Comparison of ENCODE assay signal across 38 mouse cellular contexts in genomic region chr11:34050063-34050462, GRCm38 (mm10). TPM values are rescaled to one million over a fixed set of nuclear protein-coding genes. Genes with fewer than 3 reads are reported as not detected.
DNase-seq lines count a peak whose midpoint lies in the region; ATAC-seq and TF ChIP-seq lines count a peak whose summit lies in the region.
"Had no signal": no experiment of that assay in that cellular context is flagged by ENCODE, and none has a peak within 500 bp of the region (broad histone marks: within the 10 kb centered on the region; RNA-seq: fewer than 3 reads in every experiment).

No protein-coding gene starts in this region.

- H3K4me1 ChIP-seq in spleen, adult 2 months (ENCODE audit: control insufficient read depth, insufficient read depth, insufficient read length): peaks cover 10% of the 10 kb centered on the region; the same call in 1 of the 2 replicates
- peaks cover 58% of the 10 kb centered on the region for H3K4me1 ChIP-seq in G1E (ENCODE audit: insufficient read depth, low read depth, low read length)
- H3K4me1 ChIP-seq in bone marrow macrophage, adult 2 months (ENCODE audit: control insufficient read depth, insufficient read depth, low read length): peaks cover 57% of the 10 kb centered on the region
- no peaks in the 10 kb centered on the region for H3K4me1 ChIP-seq in intestine, embryonic 15.5 days (replicated peaks)
- H3K4me1 ChIP-seq: embryonic facial prominence, embryonic 12.5 days; heart, embryonic 10.5 days; heart, embryonic 15.5 days; hindbrain, embryonic 12.5 days; midbrain, embryonic 10.5 days; midbrain, embryonic 15.5 days had no signal

- no peak for ATAC-seq in G1E (ENCODE audit: extremely low read depth, insufficient number of reproducible peaks, low FRiP score, poor library complexity, severe bottlenecking)
- no peak for ATAC-seq in intestine, embryonic 15.5 days
- ATAC-seq: activated CD4-positive, CD25-positive, alpha-beta regulatory T cell, adult 4 months; forebrain, embryonic 14.5 days; hindbrain, postnatal 0 days; intestine, postnatal 0 days; midbrain, embryonic 15.5 days had no signal

- DNase-seq in spleen, adult 2 months (ENCODE audit: low read depth in 1 of 2, low spot score in 2 of 2): no peak
- no peak for DNase-seq in spleen, adult 18-20 months
- DNase-seq in G1E (ENCODE audit: low spot score): no peak
- peak; percentile 60 for DNase-seq in thymus, postnatal 14 days
- DNase-seq in heart, postnatal 14 days: no peak
- DNase-seq: adrenal gland, adult 2 months; adrenal gland, postnatal 36 days; B cell, adult 2 months; cerebellum, adult 11 months; cerebellum, adult 9-11 months; embryo, embryonic 11 days; gastrocnemius, postnatal 14 days; heart, postnatal 36 days; kidney, adult 9 months; kidney, postnatal 4 days; left cerebral cortex, postnatal 4 days; right cerebral cortex, postnatal 25 days had no signal

- H3K4me3 ChIP-seq in spleen, adult 2 months (ENCODE audit: extremely low read depth, insufficient read depth, insufficient read length): peak overlapping the region; percentile 12; the same call in 1 of the 2 replicates
- H3K4me3 ChIP-seq in G1E (ENCODE audit: low read depth, low read length): peak overlapping the region; percentile 50; the same call in 1 of the 2 replicates
- H3K4me3 ChIP-seq in bone marrow macrophage, adult 2 months (ENCODE audit: insufficient read depth, low read length): peak overlapping the region; percentile 33
- H3K4me3 ChIP-seq in intestine, embryonic 15.5 days (replicated peaks): no peak overlapping the region
- H3K4me3 ChIP-seq: embryonic facial prominence, embryonic 12.5 days; heart, embryonic 10.5 days; heart, embryonic 15.5 days; hindbrain, embryonic 12.5 days; midbrain, embryonic 10.5 days; midbrain, embryonic 15.5 days had no signal

- H3K36me3 ChIP-seq in spleen, adult 2 months (ENCODE audit: control insufficient read depth, insufficient read depth, low read length): no peaks in the 10 kb centered on the region; the same call in 1 of the 2 replicates
- H3K36me3 ChIP-seq in G1E (replicated peaks): peaks cover 53% of the 10 kb centered on the region
- H3K36me3 ChIP-seq in intestine, embryonic 15.5 days: no peaks in the 10 kb centered on the region
- H3K36me3 ChIP-seq: embryonic facial prominence, embryonic 12.5 days; heart, embryonic 10.5 days; heart, embryonic 15.5 days; hindbrain, embryonic 12.5 days; midbrain, embryonic 10.5 days; midbrain, embryonic 15.5 days had no signal

- peak overlapping the region; percentile 22; the same call in 1 of the 2 replicates for H3K27ac ChIP-seq in spleen, adult 2 months (ENCODE audit: insufficient read depth, low read length)
- no peak overlapping the region for H3K27ac ChIP-seq in bone marrow macrophage, adult 2 months (ENCODE audit: insufficient read depth, low read depth, low read length)
- H3K27ac ChIP-seq in intestine, embryonic 15.5 days: no peak overlapping the region
- H3K27ac ChIP-seq: embryonic facial prominence, embryonic 12.5 days; heart, embryonic 10.5 days; heart, embryonic 15.5 days; hindbrain, embryonic 12.5 days; hindbrain, postnatal 0 days; midbrain, embryonic 10.5 days; midbrain, embryonic 15.5 days had no signal

- H3K9me3 ChIP-seq in G1E (replicated peaks): peaks cover 28% of the 10 kb centered on the region
- no peaks in the 10 kb centered on the region for H3K9me3 ChIP-seq in intestine, embryonic 15.5 days
- H3K9me3 ChIP-seq: embryonic facial prominence, embryonic 12.5 days; heart, embryonic 10.5 days; heart, embryonic 15.5 days; hindbrain, embryonic 12.5 days; midbrain, embryonic 10.5 days; midbrain, embryonic 15.5 days had no signal

- no peak overlapping the region for H3K4me2 ChIP-seq in intestine, embryonic 15.5 days (replicated peaks)
- H3K4me2 ChIP-seq: embryonic facial prominence, embryonic 12.5 days; heart, embryonic 15.5 days; hindbrain, embryonic 12.5 days; midbrain, embryonic 15.5 days had no signal

- TF ChIP-seq CTCF in spleen, adult 2 months (IDR thresholded peaks at IDR 0.05; ENCODE audit: extremely low read depth, insufficient read depth, insufficient read length, insufficient replicate concordance): no peak
- no peak for TF ChIP-seq CTCF in G1E (IDR thresholded peaks at IDR 0.05; ENCODE audit: low read depth, low read length)
- no peak for TF ChIP-seq CTCF in bone marrow macrophage, adult 2 months (IDR thresholded peaks at IDR 0.05; ENCODE audit: low read depth, low read length)

- H3K27me3 ChIP-seq in spleen, adult 2 months (ENCODE audit: control insufficient read depth, insufficient read depth, low read length): no peaks in the 10 kb centered on the region
- no peaks in the 10 kb centered on the region for H3K27me3 ChIP-seq in G1E (ENCODE audit: insufficient read depth, low read length)
- H3K27me3 ChIP-seq in intestine, embryonic 15.5 days (replicated peaks): no peaks in the 10 kb centered on the region
- H3K27me3 ChIP-seq: embryonic facial prominence, embryonic 12.5 days; heart, embryonic 15.5 days; hindbrain, embryonic 12.5 days; midbrain, embryonic 15.5 days had no signal

- WGBS in spleen, adult 2 months: 57% methylated on average over 1 of the region's 1 CpGs
- WGBS in intestine, embryonic 15.5 days: 88% methylated on average over 1 of the region's 1 CpGs

- intact Hi-C loops in heart, postnatal 14 days (cut with DNase I): no loop called here

- no peak for TF ChIP-seq POLR2A in spleen, adult 2 months (IDR thresholded peaks at IDR 0.05; ENCODE audit: low read depth, low read length)
- TF ChIP-seq POLR2A in bone marrow macrophage, adult 2 months (IDR thresholded peaks at IDR 0.05; ENCODE audit: borderline replicate concordance, low read depth, low read length): no peak

- no peak overlapping the region for H3K9ac ChIP-seq in intestine, embryonic 15.5 days
- H3K9ac ChIP-seq: embryonic facial prominence, embryonic 12.5 days; heart, embryonic 15.5 days; hindbrain, embryonic 12.5 days; midbrain, embryonic 15.5 days had no signal

RNA-seq across cellular contexts. Expression of gene Lcp2, which starts 3.3 kb away (rescaled TPM):
- polyA plus RNA-seq in spleen, adult 2 months (2012; rRNA removed): 34.0 and 34.2 TPM in 2 replicates
- 104 and 109 TPM in 2 replicates for total RNA-seq in G1E (2014; fragmentation: Nextera tagmentation)
- 43.1 and 48.3 TPM in 2 replicates for total RNA-seq in G1E (2017)
- polyA plus RNA-seq in G1E (2012): 44.8 and 52.2 TPM in 2 replicates
- polyA plus RNA-seq in bone marrow macrophage, adult 2 months (2012; ENCODE audit: insufficient read depth, insufficient read length, missing spikeins): 96.8 and 118 TPM in 2 replicates
- total RNA-seq in heart, postnatal 14 days (2021): 1 to 10 TPM; 3.0 to 4.9 TPM
- polyA plus RNA-seq in intestine, embryonic 15.5 days (2015; fragmentation: Nextera tagmentation; extraction: Ambion mirVana): 3.6 and 3.7 TPM in 2 replicates

RNA-seq across cellular contexts. Expression of gene 4930469K13Rik, which starts 48.3 kb away (rescaled TPM):
- polyA plus RNA-seq in spleen, adult 2 months (2012; rRNA removed): not detected in 2 replicates
- total RNA-seq in G1E (2014; fragmentation: Nextera tagmentation): not detected in 2 replicates
- 0.17 TPM in 1 of 2 replicates, not detected in the other for total RNA-seq in G1E (2017)
- not detected in 2 replicates for polyA plus RNA-seq in G1E (2012)
- polyA plus RNA-seq in bone marrow macrophage, adult 2 months (2012; ENCODE audit: insufficient read depth, insufficient read length, missing spikeins): not detected in 2 replicates
- total RNA-seq in heart, postnatal 14 days (2021): not detected
- not detected in 2 replicates for polyA plus RNA-seq in intestine, embryonic 15.5 days (2015; fragmentation: Nextera tagmentation; extraction: Ambion mirVana)
- total RNA-seq: adrenal gland, adult 2 months; adrenal gland, postnatal 36 days; gastrocnemius, postnatal 14 days; granulocyte monocyte progenitor cell, adult 5-6 weeks; heart, postnatal 36 days; layer of hippocampus, adult 8-10 months; layer of hippocampus, postnatal 25 days; left cerebral cortex, adult 8-10 months; left cerebral cortex, postnatal 4 days; neutrophil, adult 5-6 weeks had no signal
- polyA plus RNA-seq: adrenal gland, adult 2 months; embryonic facial prominence, embryonic 12.5 days; forebrain, embryonic 14.5 days; heart, embryonic 10.5 days; heart, embryonic 15.5 days; intestine, postnatal 0 days; limb, embryonic 14.5 days; liver, embryonic 16.5 days; lung, embryonic 16.5 days; macrophage; midbrain, embryonic 10.5 days; midbrain, embryonic 15.5 days had no signal

RNA-seq across cellular contexts. Expression of gene Kcnip1, which starts 57.1 kb away (rescaled TPM):
- not detected in 2 replicates for polyA plus RNA-seq in spleen, adult 2 months (2012; rRNA removed)
- total RNA-seq in G1E (2014; fragmentation: Nextera tagmentation) (not detected in 2 replicates), G1E (2017) (0.06 and 0.27 TPM in 2 replicates)
- not detected in 2 replicates for polyA plus RNA-seq in G1E (2012)
- polyA plus RNA-seq in bone marrow macrophage, adult 2 months (2012; ENCODE audit: insufficient read depth, insufficient read length, missing spikeins): not detected in 2 replicates
- not detected for total RNA-seq in heart, postnatal 14 days (2021)
- 8.8 and 10.2 TPM in 2 replicates for polyA plus RNA-seq in intestine, embryonic 15.5 days (2015; fragmentation: Nextera tagmentation; extraction: Ambion mirVana)
- total RNA-seq: granulocyte monocyte progenitor cell, adult 5-6 weeks; neutrophil, adult 5-6 weeks had no signal
- polyA plus RNA-seq: activated CD4-positive, CD25-positive, alpha-beta regulatory T cell, adult 4 months; heart, embryonic 15.5 days; macrophage had no signal
